Mouse (Mus musculus): Measurements from ENCODE around the gene 5330417C22Rik. TPM values are rescaled to one million over a fixed set of nuclear protein-coding genes. Genes with fewer than 3 reads are reported as not detected.

The 5330417C22Rik gene
- polyA plus RNA-seq, 1 experiment from 2014 or later: 0.24 TPM

GRCm38 (mm10) chr3:108435701-108436379, 100.5 kb downstream of the 5330417C22Rik start:
- Histone ChIP-seq H3K27ac (no peak overlapping the region), H3K9me3 (no peaks in the 10 kb centered on the region), H3K27me3 (ENCODE audit: insufficient read depth, poor library complexity, severe bottlenecking) (no peaks in the 10 kb centered on the region), H3K4me1 (0 out of 2 replicates have a peak, but pooled peaks cover 3% of the 10 kb centered on the region), H3K4me3 (no peak overlapping the region), H3K36me3 (peaks cover 78% of the 10 kb centered on the region)
- WGBS: 78% methylated on average over 17 of the region's 17 CpGs
- no peak for DNase-seq (ENCODE audit: low spot score)

GRCm38 (mm10) chr3:108433881-108434495, 102.3 kb downstream of the 5330417C22Rik start:
- 54% methylated on average over 19 of the region's 19 CpGs for WGBS
- Histone ChIP-seq H3K36me3 (peaks cover 79% of the 10 kb centered on the region), H3K9me3 (no peaks in the 10 kb centered on the region), H3K27ac (no peak overlapping the region), H3K4me3 (no peak overlapping the region), H3K27me3 (ENCODE audit: insufficient read depth, poor library complexity, severe bottlenecking) (no peaks in the 10 kb centered on the region), H3K4me1 (0 out of 2 replicates have a peak, but pooled peaks cover 3% of the 10 kb centered on the region)
- no peak for DNase-seq (ENCODE audit: low spot score)

- H3K27ac ChIP-seq: peak overlapping the region; percentile 42; the same call in 1 of the 2 replicates
- no peak overlapping the region for H3K4me3 ChIP-seq
- H3K27me3 ChIP-seq (ENCODE audit: insufficient read depth, poor library complexity, severe bottlenecking): no peaks in the 10 kb centered on the region
- DNase-seq (ENCODE audit: low spot score): no peak
- H3K36me3 ChIP-seq: peaks cover 83% of the 10 kb centered on the region
- WGBS: 51% methylated on average over 18 of the region's 18 CpGs
- 0 out of 2 replicates have a peak, but pooled peaks cover 3% of the 10 kb centered on the region for H3K4me1 ChIP-seq
- no peaks in the 10 kb centered on the region for H3K9me3 ChIP-seq
These were observed 103.0 kb downstream of the 5330417C22Rik start for GRCm38 (mm10) chr3:108433188-108433880.

- Histone ChIP-seq H3K27ac (no peak overlapping the region), H3K4me1 (0 out of 2 replicates have a peak, but pooled peaks cover 3% of the 10 kb centered on the region), H3K36me3 (peaks cover 90% of the 10 kb centered on the region), H3K9me3 (no peaks in the 10 kb centered on the region), H3K27me3 (ENCODE audit: insufficient read depth, poor library complexity, severe bottlenecking) (no peaks in the 10 kb centered on the region), H3K4me3 (no peak overlapping the region)
- no peak for DNase-seq (ENCODE audit: low spot score)
- 87% methylated on average over 13 of the region's 13 CpGs for WGBS
These were observed 103.7 kb downstream of the 5330417C22Rik start for GRCm38 (mm10) chr3:108432542-108433187.

- no peak for DNase-seq (ENCODE audit: low spot score)
- H3K36me3 ChIP-seq: peaks cover 55% of the 10 kb centered on the region
- peaks cover 19% of the 10 kb centered on the region for H3K4me1 ChIP-seq
- 86% methylated on average over 6 of the region's 6 CpGs for WGBS
- no peak overlapping the region for H3K4me3 ChIP-seq
- no peak overlapping the region for H3K27ac ChIP-seq
- no peaks in the 10 kb centered on the region for H3K9me3 ChIP-seq
- H3K27me3 ChIP-seq (ENCODE audit: insufficient read depth, poor library complexity, severe bottlenecking): no peaks in the 10 kb centered on the region
These were observed 110.7 kb downstream of the 5330417C22Rik start for GRCm38 (mm10) chr3:108425624-108426018.

- Histone ChIP-seq H3K4me1 (peaks cover 19% of the 10 kb centered on the region), H3K27me3 (ENCODE audit: insufficient read depth, poor library complexity, severe bottlenecking) (no peaks in the 10 kb centered on the region), H3K27ac (no peak overlapping the region), H3K9me3 (no peaks in the 10 kb centered on the region), H3K36me3 (peaks cover 51% of the 10 kb centered on the region), H3K4me3 (no peak overlapping the region)
- 79% methylated on average over 7 of the region's 7 CpGs for whole genome bisulfite sequencing
- no peak for DNase-seq (ENCODE audit: low spot score)
These were observed 111.3 kb downstream of the 5330417C22Rik start for GRCm38 (mm10) chr3:108424944-108425623.

- no peak for DNase-seq (ENCODE audit: low spot score)
- Histone ChIP-seq H3K4me3 (peak overlapping the region; percentile 28; the same call in 1 of the 2 replicates), H3K27ac (0 out of 2 replicates have a peak overlapping the region, but pooled peaks have one; percentile 10), H3K4me1 (peaks cover 19% of the 10 kb centered on the region), H3K27me3 (ENCODE audit: insufficient read depth, poor library complexity, severe bottlenecking) (no peaks in the 10 kb centered on the region), H3K36me3 (peaks cover 42% of the 10 kb centered on the region), H3K9me3 (no peaks in the 10 kb centered on the region)
- WGBS: 15% methylated on average over 11 of the region's 11 CpGs
These were observed 112.2 kb downstream of the 5330417C22Rik start for GRCm38 (mm10) chr3:108423844-108424801.

- WGBS: 30% methylated on average over 6 of the region's 6 CpGs
These were observed 113.3 kb downstream of the 5330417C22Rik start for GRCm38 (mm10) chr3:108423006-108423405.

GRCm38 (mm10) chr3:108415831-108416223, 120.5 kb downstream of the 5330417C22Rik start:
- no peaks in the 10 kb centered on the region for H3K9me3 ChIP-seq
- peak overlapping the region; percentile 85 for H3K27ac ChIP-seq
- under 1% methylated on average over 48 of the region's 48 CpGs for WGBS

More at GRCm38 (mm10) chr3:108423006-108423405, 113.3 kb downstream of the 5330417C22Rik start:
- no peak for DNase-seq (ENCODE audit: low spot score)
- Histone ChIP-seq H3K27ac (no peak overlapping the region), H3K4me1 (peaks cover 19% of the 10 kb centered on the region), H3K9me3 (no peaks in the 10 kb centered on the region), H3K27me3 (ENCODE audit: insufficient read depth, poor library complexity, severe bottlenecking) (peaks cover 5% of the 10 kb centered on the region), H3K4me3 (no peak overlapping the region), H3K36me3 (peaks cover 31% of the 10 kb centered on the region)

GRCm38 (mm10) chr3:108414857-108415830, 121.2 kb downstream of the 5330417C22Rik start, which contains the start of gene Celsr2:
Gene Celsr2, minus strand, starts transcription at chr3:108415552.
- Histone ChIP-seq H3K9me3 (no peaks in the 10 kb centered on the region), H3K36me3 (peaks cover 20% of the 10 kb centered on the region), H3K27me3 (ENCODE audit: insufficient read depth, poor library complexity, severe bottlenecking) (peaks cover 53% of the 10 kb centered on the region), H3K4me3 (peak within 1 kb of the TSS; percentile 78), H3K4me1 (peaks cover 33% of the 10 kb centered on the region), H3K27ac (peak within 1 kb of the TSS; percentile 85)
- DNase-seq (ENCODE audit: low spot score): no peak
- WGBS: 5% methylated on average over 67 of the region's 67 CpGs

More at GRCm38 (mm10) chr3:108415831-108416223, 120.5 kb downstream of the 5330417C22Rik start:
- Histone ChIP-seq H3K4me3 (peak overlapping the region; percentile 78), H3K27me3 (ENCODE audit: insufficient read depth, poor library complexity, severe bottlenecking) (peaks cover 46% of the 10 kb centered on the region), H3K4me1 (peaks cover 26% of the 10 kb centered on the region), H3K36me3 (peaks cover 20% of the 10 kb centered on the region)
- no peak for DNase-seq (ENCODE audit: low spot score)
